Mouse (Mus musculus): ENCODE results near the gene Serpine3. TPM values are rescaled to one million over a fixed set of nuclear protein-coding genes. Genes with fewer than 3 reads are reported as not detected.
"Not testable (repeated sequence)": the region's sequence is repeated elsewhere in the genome, so short reads cannot be mapped to it uniquely, and the experiment has no call there.

Serpine3 gene
- not detected for total RNA-seq (2021)
- long read RNA-seq, experiment 1: 0 reads
- long read RNA-seq, experiment 2: 0 reads

DNA sequence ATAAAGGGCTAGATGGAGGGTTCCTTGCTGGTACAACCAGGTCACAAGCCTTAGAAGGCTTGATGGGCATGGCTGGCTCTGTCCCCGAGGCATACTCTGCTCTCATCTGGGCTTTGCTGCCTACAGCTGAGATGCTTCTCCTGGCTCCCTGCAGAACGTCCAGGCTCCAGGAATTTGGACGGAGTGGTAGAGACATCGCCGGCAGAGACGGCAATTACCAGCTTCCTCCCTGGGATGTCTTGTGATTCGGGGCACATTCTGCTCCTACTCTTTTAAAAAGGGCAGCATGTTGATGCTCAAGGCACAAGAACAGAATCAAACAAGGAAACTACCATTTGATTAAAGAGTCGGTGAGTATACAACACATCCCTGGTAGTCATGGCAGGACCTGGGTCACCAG is at the start of gene Serpine3:
Gene Serpine3 (plus strand): TSS at position 301 of the 400 bp plus-strand sequence.
- no peak for DNase-seq

- DNase-seq: no peak
Measured at GRCm38 (mm10) chr14:62622393-62622792, 41.1 kb upstream of the Serpine3 start.

DNA sequence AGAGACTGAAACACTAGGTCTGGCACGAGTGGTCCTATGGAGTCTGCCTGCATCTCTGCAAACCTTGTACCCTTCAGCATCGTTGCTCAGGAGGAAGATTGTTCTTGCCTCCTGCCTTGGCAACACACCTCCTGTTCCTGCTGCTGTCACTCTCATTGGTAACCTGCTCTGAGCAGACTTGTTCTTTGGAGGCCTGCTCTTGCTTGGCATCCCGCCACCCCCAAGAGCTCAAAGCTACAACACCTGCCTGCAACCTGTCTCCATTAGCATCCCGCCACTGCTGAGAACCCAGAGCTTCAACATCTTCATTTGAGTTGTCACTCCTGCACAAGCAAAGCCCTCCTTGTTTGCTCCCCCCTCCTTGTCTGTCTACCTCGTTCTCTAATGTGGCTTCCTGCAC is 35.5 kb upstream of the Serpine3 start:
- DNase-seq: no peak

DNA sequence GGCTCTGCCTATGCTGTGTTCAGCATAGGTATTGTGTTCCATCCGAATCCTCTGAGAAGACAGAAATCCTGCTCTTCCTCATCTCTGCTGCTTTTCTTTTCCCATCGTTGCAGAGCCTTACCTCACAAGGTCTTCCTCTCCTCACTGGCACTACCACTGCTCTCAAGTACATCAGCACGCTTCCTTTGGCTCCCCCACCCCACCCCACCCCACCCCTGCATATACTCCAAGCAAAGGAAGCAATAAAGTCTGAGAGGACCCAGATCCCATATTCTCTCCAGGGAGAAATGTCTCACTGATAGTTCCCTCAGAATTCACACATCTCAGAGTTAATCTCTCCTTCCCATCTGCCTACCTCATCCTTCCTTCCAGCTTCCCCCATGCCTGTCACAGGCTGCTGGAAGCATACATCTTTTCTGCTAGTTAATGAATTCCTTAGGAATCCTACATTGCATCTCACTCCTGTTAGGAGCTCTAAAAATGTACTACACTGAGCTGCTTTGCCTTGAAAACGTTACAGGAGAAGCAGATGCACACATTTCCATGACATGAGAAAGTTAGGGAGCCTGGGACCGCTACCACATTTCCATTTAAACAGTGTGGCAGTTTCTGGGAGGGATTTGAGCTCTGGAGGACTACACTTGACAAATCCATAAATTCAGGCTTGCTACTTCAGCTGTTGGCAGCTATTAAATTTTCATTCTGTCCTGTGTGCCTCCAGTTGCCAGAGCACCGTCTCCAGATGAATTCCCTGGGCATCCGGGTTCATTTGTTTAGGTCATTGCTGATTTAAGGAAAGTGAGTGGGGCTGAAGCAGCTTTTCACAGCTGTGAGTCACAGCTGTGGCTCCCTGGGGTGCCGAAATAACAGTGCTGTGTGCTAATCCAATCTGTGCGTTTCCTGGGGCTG is 25.8 kb upstream of the Serpine3 start:
- DNase-seq: no peak

- no peak for DNase-seq
Measured at GRCm38 (mm10) chr14:62638345-62638702, 25.1 kb upstream of the Serpine3 start.

DNA sequence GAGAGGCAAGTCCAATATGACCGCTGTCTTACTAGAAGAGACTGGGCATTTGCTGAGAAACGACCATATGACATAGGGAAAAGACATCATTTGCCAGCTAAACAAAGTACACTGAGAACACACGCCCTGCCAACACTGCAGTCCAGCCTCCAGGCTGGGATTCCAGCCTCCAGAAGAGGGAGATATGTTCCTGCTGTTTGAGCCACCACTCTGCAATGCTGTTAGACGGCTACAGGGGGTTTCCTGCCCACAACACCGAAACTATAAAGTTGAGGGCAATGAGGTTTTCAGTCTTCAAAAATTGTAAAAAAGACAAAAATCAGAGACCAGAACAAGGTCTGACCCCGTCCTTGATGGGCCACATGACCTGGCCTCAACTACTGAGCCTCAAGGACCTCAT is 24.4 kb upstream of the Serpine3 start:
- no peak for DNase-seq

- DNase-seq: no peak
Measured at GRCm38 (mm10) chr14:62639551-62639950, 23.9 kb upstream of the Serpine3 start.

DNA sequence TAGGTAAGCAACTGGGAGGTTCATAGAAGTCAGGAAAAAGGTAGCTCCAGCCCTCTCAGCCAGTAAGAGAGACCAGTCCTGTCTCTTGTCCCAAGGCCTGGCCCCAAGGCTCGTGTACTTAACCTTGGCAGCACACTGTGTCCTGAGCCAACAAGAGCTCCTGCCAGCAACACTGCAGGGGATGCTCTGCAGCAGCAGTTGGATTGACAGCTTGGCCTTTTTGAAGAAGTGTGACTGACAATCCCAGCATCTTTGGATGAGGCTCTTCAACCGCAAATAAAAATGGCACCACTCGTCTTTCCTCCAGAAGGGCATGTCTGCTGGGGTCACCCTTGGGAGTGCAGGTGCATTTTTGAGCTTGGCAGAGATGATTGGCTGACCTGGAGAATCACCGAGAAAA is 23.1 kb upstream of the Serpine3 start:
- DNase-seq: no peak

GRCm38 (mm10) chr14:62642368-62642767 is 21.1 kb upstream of the Serpine3 start:
- DNase-seq: not testable (repeated sequence)

GRCm38 (mm10) chr14:62648405-62648804 is 15.1 kb upstream of the Serpine3 start:
- DNase-seq: no peak

GRCm38 (mm10) chr14:62650376-62650775 is 13.1 kb upstream of the Serpine3 start:
- DNase-seq: no peak

GRCm38 (mm10) chr14:62651771-62652170 is 11.7 kb upstream of the Serpine3 start:
- DNase-seq: no peak

GRCm38 (mm10) chr14:62655996-62656395 is 7.5 kb upstream of the Serpine3 start:
- DNase-seq: no peak

GRCm38 (mm10) chr14:62657469-62657868 is 6.0 kb upstream of the Serpine3 start:
- no peak for DNase-seq

GRCm38 (mm10) chr14:62662381-62662780 is 1.1 kb upstream of the Serpine3 start:
- no peak for DNase-seq

DNA sequence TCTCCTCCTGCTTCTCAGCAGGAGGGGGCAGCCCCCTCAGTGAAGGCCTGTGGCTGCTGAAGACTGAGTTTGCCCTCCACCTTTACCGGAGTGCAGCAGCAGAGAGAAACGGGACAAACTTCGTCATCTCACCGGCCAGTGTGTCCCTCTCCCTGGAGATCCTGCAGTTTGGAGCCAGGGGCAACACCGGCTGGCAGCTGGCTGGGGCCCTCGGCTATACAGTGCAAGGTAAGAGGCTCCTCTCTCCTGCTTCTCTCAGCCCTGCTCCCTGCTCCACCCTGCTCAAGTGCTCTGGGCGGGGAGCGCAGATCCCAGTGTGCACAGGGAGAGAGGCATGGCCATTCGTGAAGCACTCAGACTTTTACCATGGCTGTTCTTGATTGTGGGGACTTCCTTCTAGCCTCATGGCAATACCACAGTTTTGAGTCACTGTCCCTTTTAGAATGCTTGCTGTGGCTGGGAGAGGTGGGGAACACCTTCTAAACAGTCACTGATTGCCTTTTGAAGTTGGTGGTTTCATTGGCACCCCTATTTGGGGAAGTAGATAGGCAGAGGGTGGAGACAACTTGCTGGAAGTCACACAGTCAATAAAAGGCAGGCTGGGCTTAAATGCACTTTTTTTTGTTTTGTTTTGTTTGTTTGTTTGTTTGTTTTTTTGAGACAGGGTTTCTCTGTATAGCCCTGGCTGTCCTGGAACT is 1.7 kb downstream of the Serpine3 start:
- DNase-seq: no peak

- DNase-seq: no peak
Measured at GRCm38 (mm10) chr14:62673646-62674045, 10.2 kb downstream of the Serpine3 start.

DNA sequence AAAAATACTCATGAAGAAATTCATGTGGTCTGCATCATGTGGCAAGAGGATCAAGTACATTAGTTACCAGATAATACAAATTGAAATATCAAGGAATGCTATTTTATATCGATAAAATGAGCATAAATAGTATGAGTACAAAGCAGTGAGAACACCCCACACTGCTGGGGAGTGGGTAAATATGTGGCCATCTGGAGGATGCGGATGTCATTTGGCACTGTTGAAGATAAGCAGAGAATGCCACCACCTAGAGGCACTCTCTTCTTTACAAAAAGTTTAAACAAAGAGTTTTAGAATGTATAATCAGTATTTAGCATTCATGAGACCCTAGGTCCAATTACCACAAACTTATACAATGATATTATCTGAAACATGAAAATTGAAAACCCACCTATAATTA is 54.7 kb downstream of the Serpine3 start:
- DNase-seq: no peak

DNA sequence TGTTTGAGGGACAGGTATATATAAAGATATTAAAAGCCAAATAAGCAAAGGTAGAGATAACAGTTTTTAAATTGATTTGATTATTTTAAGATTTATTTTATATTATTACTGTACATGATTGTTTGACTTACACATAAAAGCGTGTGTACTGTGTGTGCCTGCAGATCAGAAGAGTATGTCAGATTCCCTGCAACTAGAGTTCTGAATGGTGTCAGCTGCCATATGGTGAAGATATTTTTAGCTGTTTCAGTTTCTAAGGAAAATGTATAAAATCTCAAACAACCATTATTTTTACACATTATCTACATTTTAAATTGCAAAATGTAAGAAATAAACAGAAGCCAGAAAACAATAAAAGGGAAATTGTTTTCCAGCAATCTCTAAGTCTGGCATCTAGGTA is 58.2 kb downstream of the Serpine3 start:
- DNase-seq: no peak

DNA sequence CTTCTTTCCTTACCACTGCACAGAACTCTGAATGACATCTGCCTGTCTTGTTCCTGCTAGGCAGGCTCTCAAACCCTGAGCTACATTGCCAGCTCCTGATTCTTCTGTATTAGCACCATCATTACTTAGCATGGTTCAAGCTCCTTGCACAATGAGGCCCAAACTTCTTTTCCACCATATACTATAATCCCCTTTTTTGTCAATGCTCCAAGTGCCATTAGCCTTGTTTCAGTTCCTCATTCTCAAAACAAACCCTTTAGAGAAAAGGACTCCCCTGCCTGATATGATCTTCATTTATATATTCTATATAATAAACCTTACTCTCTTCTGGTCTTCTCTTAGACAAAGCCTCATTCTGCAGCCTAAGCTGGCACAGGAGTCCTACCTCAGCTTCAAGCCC is 61.1 kb downstream of the Serpine3 start:
- DNase-seq: no peak

GRCm38 (mm10) chr14:62731902-62732301 is 68.4 kb downstream of the Serpine3 start:
- DNase-seq: no peak

- no peak for DNase-seq
Measured at GRCm38 (mm10) chr14:62733666-62734065, 70.2 kb downstream of the Serpine3 start.

- DNase-seq: no peak
Measured at GRCm38 (mm10) chr14:62735646-62736045, 72.2 kb downstream of the Serpine3 start.

Measured in gastrocnemius, postnatal 10 days (tissue).